Mouse (Mus musculus): ENCODE measurements around the gene Atxn2. TPM values are rescaled to one million over a fixed set of nuclear protein-coding genes. Genes with fewer than 3 reads are reported as not detected.

Atxn2 gene
- polyA plus RNA-seq, 1 experiment from 2014 or later, result 38.9 TPM

DNA sequence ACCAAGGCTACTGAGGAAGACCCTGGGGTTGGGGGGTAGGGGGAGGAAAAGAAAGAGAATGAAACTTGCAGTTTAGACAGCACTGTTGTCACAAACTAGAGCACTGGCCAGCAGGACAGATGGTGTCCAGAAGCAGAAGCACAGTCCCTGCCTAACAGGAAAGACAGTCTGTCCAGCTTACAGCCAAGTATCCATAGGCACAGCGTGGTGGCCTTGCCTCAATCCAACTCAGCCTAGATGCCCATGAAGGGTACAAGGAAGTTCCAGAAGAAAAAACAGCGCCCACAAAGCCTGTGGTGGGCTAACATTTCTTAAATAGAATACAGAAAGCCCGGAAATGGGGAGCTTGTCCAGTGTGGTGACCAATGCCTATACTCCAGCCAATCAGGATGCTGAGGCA, 114.5 kb downstream of the Atxn2 start:
- WGBS, result 90% methylated on average over 3 of the region's 3 CpGs
- Histone ChIP-seq H3K36me3 (ENCODE audit: insufficient read depth, low read length) (peaks cover 23% of the 10 kb centered on the region), H3K9ac (replicated peaks; ENCODE audit: low read length) (no peak overlapping the region)

GRCm38 (mm10) chr5:121827876-121828275, 116.7 kb downstream of the Atxn2 start:
- H3K4me3 ChIP-seq (ENCODE audit: low read length), result no peak overlapping the region
- H3K27ac ChIP-seq (ENCODE audit: low read length), result no peak overlapping the region
- 84% methylated on average over 4 of the region's 4 CpGs for WGBS
- H3K36me3 ChIP-seq (ENCODE audit: insufficient read depth, low read length), result peaks cover 14% of the 10 kb centered on the region
- no peak overlapping the region for H3K4me2 ChIP-seq (replicated peaks; ENCODE audit: low read depth, low read length)
- peaks cover 26% of the 10 kb centered on the region for H3K4me1 ChIP-seq (ENCODE audit: insufficient read depth, low read length)
- no peak overlapping the region for H3K9ac ChIP-seq (replicated peaks; ENCODE audit: low read length)
- H3K9me3 ChIP-seq (ENCODE audit: low read length), result no peaks in the 10 kb centered on the region
- ATAC-seq (ENCODE audit: low FRiP score, low TSS enrichment), result no peak
- H3K27me3 ChIP-seq (ENCODE audit: insufficient read depth, low read length), result no peaks in the 10 kb centered on the region

More for the DNA sequence above, 114.5 kb downstream of the Atxn2 start:
- Histone ChIP-seq H3K27me3 (ENCODE audit: insufficient read depth, low read length) (no peaks in the 10 kb centered on the region), H3K4me3 (ENCODE audit: low read length) (no peak overlapping the region), H3K4me2 (replicated peaks; ENCODE audit: low read depth, low read length) (no peak overlapping the region), H3K9me3 (ENCODE audit: low read length) (no peaks in the 10 kb centered on the region), H3K4me1 (ENCODE audit: insufficient read depth, low read length) (peaks cover 15% of the 10 kb centered on the region; the same call in 1 of the 2 replicates), H3K27ac (ENCODE audit: low read length) (no peak overlapping the region)
- ATAC-seq (ENCODE audit: low FRiP score, low TSS enrichment), result no peak

DNA sequence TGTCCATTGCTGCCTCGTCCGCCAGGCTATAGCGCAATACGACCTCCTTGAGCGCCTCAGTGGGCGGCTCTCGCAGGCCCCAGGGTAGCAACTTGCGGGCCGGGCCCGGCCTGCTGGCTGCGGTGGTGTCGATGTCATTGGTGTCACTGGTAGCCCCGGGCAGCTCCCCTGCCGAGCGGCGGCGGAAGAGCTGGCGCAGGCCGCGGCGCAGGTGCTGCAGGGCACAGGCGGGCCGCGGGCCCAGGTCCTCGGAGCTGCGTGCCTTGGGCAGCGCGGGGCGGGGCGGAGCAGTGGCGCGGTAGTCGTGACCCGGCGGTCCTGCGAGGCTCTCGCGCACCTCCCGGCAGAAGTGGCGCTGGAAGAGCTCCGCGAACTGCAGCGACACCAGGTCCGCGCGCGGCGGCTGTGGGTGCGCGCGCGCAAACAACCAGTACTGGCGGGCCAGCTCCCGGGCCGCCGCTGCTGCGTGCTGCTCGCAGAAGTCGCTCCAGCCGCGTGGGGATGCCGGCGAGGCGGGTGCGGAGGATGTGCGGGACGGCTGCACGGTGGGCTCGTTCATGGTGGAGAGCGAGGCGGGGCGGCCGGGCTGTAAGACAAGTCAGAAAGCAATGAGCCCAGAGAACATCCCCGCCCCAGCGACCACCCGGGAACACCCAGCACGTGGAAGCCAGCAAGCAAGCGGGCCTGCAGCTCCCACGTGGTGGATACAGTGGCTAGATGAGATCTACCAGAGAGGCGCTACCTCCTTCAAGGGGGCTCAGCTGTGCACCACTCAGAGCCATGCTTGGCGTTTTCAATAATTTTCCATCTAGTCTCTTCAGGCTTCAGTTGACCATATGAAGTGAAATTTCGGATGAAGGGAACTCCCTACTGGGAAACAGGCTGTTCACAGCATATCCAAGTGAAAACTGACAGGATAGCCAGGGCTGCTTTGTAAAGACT, 117.6 kb downstream of the Atxn2 start:
- Histone ChIP-seq H3K9me3 (ENCODE audit: low read length) (no peaks in the 10 kb centered on the region), H3K27ac (ENCODE audit: low read length) (no peak overlapping the region), H3K4me3 (ENCODE audit: low read length) (peak overlapping the region; percentile 46), H3K27me3 (ENCODE audit: insufficient read depth, low read length) (no peaks in the 10 kb centered on the region), H3K36me3 (ENCODE audit: insufficient read depth, low read length) (peaks cover 14% of the 10 kb centered on the region), H3K9ac (replicated peaks; ENCODE audit: low read length) (peak overlapping the region; percentile 51), H3K4me1 (ENCODE audit: insufficient read depth, low read length) (peaks cover 32% of the 10 kb centered on the region), H3K4me2 (replicated peaks; ENCODE audit: low read depth, low read length) (peak overlapping the region; percentile 81)
- WGBS, result 9% methylated on average over 76 of the region's 82 CpGs
- peak; percentile 18; the same call in 1 of the 2 replicates for ATAC-seq (ENCODE audit: low FRiP score, low TSS enrichment)

DNA sequence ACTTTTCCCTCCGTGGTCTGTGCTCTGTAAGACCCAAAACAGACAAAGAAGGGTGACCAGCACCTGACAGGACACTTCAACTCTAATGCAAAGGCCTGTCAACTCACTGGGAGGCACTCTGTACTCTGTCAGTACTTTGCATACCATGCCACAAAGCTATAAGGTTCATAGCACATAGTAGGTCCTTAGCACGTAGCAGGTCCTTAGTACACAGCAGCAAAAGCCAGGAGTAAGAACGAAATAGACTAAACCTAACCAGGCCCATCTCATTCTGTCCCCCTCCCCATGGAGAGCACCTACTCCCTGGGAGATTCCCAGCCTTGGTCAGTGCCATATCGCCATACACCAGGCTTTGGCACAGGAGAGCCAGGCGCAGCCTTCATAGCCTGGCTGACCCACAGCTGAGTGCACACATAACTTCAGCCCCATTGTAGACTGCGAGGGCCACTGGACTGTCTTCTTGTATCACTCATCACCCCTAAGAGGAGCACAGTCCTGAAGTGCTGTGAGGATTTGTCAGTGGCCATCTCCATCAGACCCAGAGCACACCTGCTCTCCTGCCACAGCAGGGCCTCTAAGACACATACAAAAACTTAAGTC, 120.0 kb downstream of the Atxn2 start:
- H3K4me1 ChIP-seq (ENCODE audit: insufficient read depth, low read length), result peaks cover 52% of the 10 kb centered on the region
- WGBS, result 92% methylated on average over 6 of the region's 6 CpGs
- no peak overlapping the region for H3K27ac ChIP-seq (ENCODE audit: low read length)
- peaks cover 10% of the 10 kb centered on the region for H3K36me3 ChIP-seq (ENCODE audit: insufficient read depth, low read length)
- H3K9me3 ChIP-seq (ENCODE audit: low read length), result no peaks in the 10 kb centered on the region
- H3K27me3 ChIP-seq (ENCODE audit: insufficient read depth, low read length), result no peaks in the 10 kb centered on the region
- no peak overlapping the region for H3K9ac ChIP-seq (replicated peaks; ENCODE audit: low read length)
- no peak overlapping the region for H3K4me3 ChIP-seq (ENCODE audit: low read length)
- no peak overlapping the region for H3K4me2 ChIP-seq (replicated peaks; ENCODE audit: low read depth, low read length)
- no peak for ATAC-seq (ENCODE audit: low FRiP score, low TSS enrichment)

DNA sequence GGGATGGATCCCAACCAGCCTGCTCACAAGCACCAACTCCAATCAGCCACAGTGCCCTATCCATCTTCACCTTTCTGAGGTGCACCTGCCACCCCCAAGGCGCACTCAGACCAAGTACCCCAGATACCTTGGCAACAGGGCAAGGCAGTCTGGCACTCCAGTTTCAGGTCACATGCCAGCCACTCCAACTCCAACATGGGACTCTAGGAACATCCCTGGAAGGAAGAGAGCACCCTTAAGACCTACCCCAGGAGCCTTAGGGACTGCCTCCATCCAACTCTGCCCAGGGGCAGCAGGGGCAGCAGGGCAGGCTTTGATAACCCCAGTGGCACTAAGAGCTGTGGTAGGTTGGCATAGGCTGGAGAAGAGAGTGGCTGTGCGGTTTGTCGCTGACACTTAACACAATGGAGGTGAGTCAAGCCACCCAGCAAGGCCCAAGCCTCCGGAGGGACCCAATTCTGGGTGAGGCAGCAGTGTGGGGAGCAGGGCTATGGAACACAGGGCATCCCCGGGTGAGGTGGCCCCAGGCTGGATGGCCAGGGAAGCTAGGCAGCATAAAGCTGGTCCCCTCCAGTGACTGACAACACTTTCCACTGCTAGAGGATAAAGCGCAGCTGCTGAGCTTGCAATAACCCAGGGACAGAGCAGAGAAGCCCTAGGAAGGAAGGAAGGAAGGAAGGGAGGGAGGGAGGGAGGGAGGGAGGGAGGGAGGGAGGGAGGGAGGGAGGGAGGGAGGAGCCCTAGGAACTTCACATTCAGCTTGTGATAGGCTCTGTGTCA, 121.4 kb downstream of the Atxn2 start:
- WGBS, result 65% methylated on average over 6 of the region's 6 CpGs
- peak overlapping the region; percentile 36; the same call in 1 of the 2 replicates for H3K9ac ChIP-seq (replicated peaks; ENCODE audit: low read length)
- H3K27me3 ChIP-seq (ENCODE audit: insufficient read depth, low read length), result no peaks in the 10 kb centered on the region
- no peaks in the 10 kb centered on the region for H3K9me3 ChIP-seq (ENCODE audit: low read length)
- ATAC-seq (ENCODE audit: low FRiP score, low TSS enrichment), result no peak
- peak overlapping the region; percentile 88 for H3K27ac ChIP-seq (ENCODE audit: low read length)
- H3K4me2 ChIP-seq (replicated peaks; ENCODE audit: low read depth, low read length), result peak overlapping the region; percentile 25; the same call in 1 of the 2 replicates
- no peak overlapping the region for H3K4me3 ChIP-seq (ENCODE audit: low read length)
- peaks cover 55% of the 10 kb centered on the region for H3K4me1 ChIP-seq (ENCODE audit: insufficient read depth, low read length)
- H3K36me3 ChIP-seq (ENCODE audit: insufficient read depth, low read length), result peaks cover 10% of the 10 kb centered on the region

- 76% methylated on average over 2 of the region's 2 CpGs for WGBS
- H3K4me3 ChIP-seq (ENCODE audit: low read length), result peak overlapping the region; percentile 87; the same call in 1 of the 2 replicates
- ATAC-seq (ENCODE audit: low FRiP score, low TSS enrichment), result no peak
- no peaks in the 10 kb centered on the region for H3K27me3 ChIP-seq (ENCODE audit: insufficient read depth, low read length)
- H3K4me2 ChIP-seq (replicated peaks; ENCODE audit: low read depth, low read length), result peak overlapping the region; percentile 97
- peak overlapping the region; percentile 88 for H3K27ac ChIP-seq (ENCODE audit: low read length)
- peak overlapping the region; percentile 38; the same call in 1 of the 2 replicates for H3K9ac ChIP-seq (replicated peaks; ENCODE audit: low read length)
- H3K9me3 ChIP-seq (ENCODE audit: low read length), result no peaks in the 10 kb centered on the region
- peaks cover 61% of the 10 kb centered on the region for H3K4me1 ChIP-seq (ENCODE audit: insufficient read depth, low read length)
- peaks cover 4% of the 10 kb centered on the region for H3K36me3 ChIP-seq (ENCODE audit: insufficient read depth, low read length)
Observed at GRCm38 (mm10) chr5:121833159-121833558, 122.0 kb downstream of the Atxn2 start.

DNA sequence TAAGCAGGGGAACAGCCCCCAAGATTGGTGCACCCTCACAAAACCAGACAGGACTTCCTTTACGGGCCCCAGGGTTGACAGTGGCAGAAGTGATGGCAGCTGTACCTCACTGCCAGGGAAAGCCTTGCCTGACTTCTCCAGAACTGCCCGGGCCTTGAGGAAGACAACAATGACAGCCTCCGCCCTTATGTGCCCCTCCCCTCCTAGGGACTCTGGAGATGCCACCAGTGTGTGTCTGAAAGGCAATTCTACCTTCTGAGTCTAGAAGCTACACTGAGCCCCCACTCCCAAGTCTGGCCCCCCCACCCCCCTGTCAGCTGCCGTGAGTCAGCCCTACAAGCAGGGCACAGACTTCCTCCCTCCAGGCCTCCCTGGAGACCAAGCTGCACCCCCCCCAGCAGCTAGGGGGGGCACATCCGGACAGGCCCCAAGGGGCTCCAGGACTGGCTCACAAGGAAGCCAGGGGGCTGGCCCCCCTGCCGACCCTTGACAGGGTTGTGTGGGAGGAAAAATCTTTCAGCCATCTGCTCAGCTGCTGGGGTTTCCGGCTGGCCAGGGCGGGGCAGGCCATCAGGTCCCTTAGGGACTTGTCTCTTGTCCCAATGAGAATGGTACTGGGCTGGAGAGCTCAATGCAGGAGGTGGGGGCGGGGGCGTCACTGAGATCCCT, 122.6 kb downstream of the Atxn2 start:
- peaks cover 59% of the 10 kb centered on the region for H3K4me1 ChIP-seq (ENCODE audit: insufficient read depth, low read length)
- H3K36me3 ChIP-seq (ENCODE audit: insufficient read depth, low read length), result no peaks in the 10 kb centered on the region
- peak overlapping the region; percentile 38; the same call in 1 of the 2 replicates for H3K9ac ChIP-seq (replicated peaks; ENCODE audit: low read length)
- no peaks in the 10 kb centered on the region for H3K9me3 ChIP-seq (ENCODE audit: low read length)
- H3K27me3 ChIP-seq (ENCODE audit: insufficient read depth, low read length), result no peaks in the 10 kb centered on the region
- ATAC-seq (ENCODE audit: low FRiP score, low TSS enrichment), result peak; percentile 20
- peak overlapping the region; percentile 87 for H3K4me3 ChIP-seq (ENCODE audit: low read length)
- WGBS, result 19% methylated on average over 10 of the region's 10 CpGs
- H3K27ac ChIP-seq (ENCODE audit: low read length), result peak overlapping the region; percentile 88
- peak overlapping the region; percentile 97 for H3K4me2 ChIP-seq (replicated peaks; ENCODE audit: low read depth, low read length)

- WGBS, result 54% methylated on average over 7 of the region's 7 CpGs
- Histone ChIP-seq H3K9me3 (ENCODE audit: low read length) (no peaks in the 10 kb centered on the region), H3K36me3 (ENCODE audit: insufficient read depth, low read length) (no peaks in the 10 kb centered on the region), H3K9ac (replicated peaks; ENCODE audit: low read length) (no peak overlapping the region; the same call in 1 of the 2 replicates), H3K27ac (ENCODE audit: low read length) (peak overlapping the region; percentile 88), H3K4me2 (replicated peaks; ENCODE audit: low read depth, low read length) (peak overlapping the region; percentile 97), H3K4me1 (ENCODE audit: insufficient read depth, low read length) (peaks cover 59% of the 10 kb centered on the region), H3K27me3 (ENCODE audit: insufficient read depth, low read length) (no peaks in the 10 kb centered on the region), H3K4me3 (ENCODE audit: low read length) (peak overlapping the region; percentile 87)
- ATAC-seq (ENCODE audit: low FRiP score, low TSS enrichment), result no peak
Observed at GRCm38 (mm10) chr5:121834241-121834606, 123.1 kb downstream of the Atxn2 start.

All from kidney, embryonic 16.5 days (tissue).